Mouse (Mus musculus) neural tube, embryonic 13.5 days (tissue): ENCODE results near the gene Adgrg6. TPM values are rescaled to one million over a fixed set of nuclear protein-coding genes. Genes with fewer than 3 reads are reported as not detected.

Source experiments
- ATAC-seq: fragments of 200-750 bp; cut with Nextera tagmentation; 2 replicates; pipeline ENCODE4 v1.8.0; 2017; ENCODE audit warnings: low read depth, mild to moderate bottlenecking, moderate TSS enrichment, moderate library complexity
- H3K27ac ChIP-seq: fragments of 300-500 bp; sonication (generic); replicated peaks from 2 replicates; pipeline ENCODE4 v1.5.1; 2015; ENCODE audit warnings: moderate library complexity, mild to moderate bottlenecking, inconsistent platforms
- H3K27me3 ChIP-seq: fragments of 300-500 bp; sonication (generic); 2 replicates; pipeline ENCODE4 v1.6.1; 2015; ENCODE audit warnings: mild to moderate bottlenecking, inconsistent platforms
- H3K36me3 ChIP-seq: fragments of 300-500 bp; sonication (generic); 2 replicates; pipeline ENCODE4 v1.6.1; 2015; ENCODE audit warnings: mild to moderate bottlenecking, inconsistent platforms
- H3K4me1 ChIP-seq: fragments of 300-500 bp; sonication (generic); replicated peaks from 2 replicates; pipeline ENCODE4 v1.6.1; 2015; ENCODE audit warnings: inconsistent platforms
- H3K4me2 ChIP-seq: fragments of 300-500 bp; sonication (generic); 2 replicates; pipeline ENCODE4 v1.6.1; 2015; ENCODE audit warnings: inconsistent platforms, mild to moderate bottlenecking, moderate library complexity
- H3K4me3 ChIP-seq: fragments of 300-500 bp; sonication (generic); 2 replicates; pipeline ENCODE4 v1.5.1; 2015; ENCODE audit warnings: mild to moderate bottlenecking, inconsistent platforms
- H3K9ac ChIP-seq: fragments of 300-500 bp; sonication (generic); 2 replicates; pipeline ENCODE4 v1.6.1; 2015; ENCODE audit warnings: moderate library complexity, mild to moderate bottlenecking, inconsistent platforms
- H3K9me3 ChIP-seq: fragments of 300-500 bp; sonication (generic); 2 replicates; pipeline ENCODE4 v1.6.1; 2016; ENCODE audit warnings: inconsistent platforms
- WGBS: fragments of 180-500 bp; shearing (Covaris S2); methylation state at CpG from one replicate; pipeline ENCODE4 v1.1.7; 2015; 5-methylcytosine and 5-hydroxymethylcytosine counted together
- polyA plus RNA-seq: library from polyadenylated mRNA; unstranded; fragments of >200 nt; fragmentation: Nextera tagmentation; extraction: Ambion mirVana; gene quantifications from 2 replicates; pipeline ENCODE4 v1.2.1, GENCODE M21; 2015

The Adgrg6 gene
- polyA plus RNA-seq, 1 experiment from 2014 or later, result 5.6 TPM

GRCm38 (mm10) chr10:14454481-14454880 is 91.0 kb downstream of the Adgrg6 start:
- no peak for ATAC-seq
- WGBS, result 48% methylated on average over 4 of the region's 4 CpGs
- no peaks in the 10 kb centered on the region for H3K4me1 ChIP-seq
- H3K27ac ChIP-seq, result no peak overlapping the region
- no peaks in the 10 kb centered on the region for H3K9me3 ChIP-seq
- H3K4me2 ChIP-seq, result no peak overlapping the region
- no peaks in the 10 kb centered on the region for H3K27me3 ChIP-seq
- H3K4me3 ChIP-seq, result no peak overlapping the region
- H3K9ac ChIP-seq, result no peak overlapping the region
- no peaks in the 10 kb centered on the region for H3K36me3 ChIP-seq

DNA sequence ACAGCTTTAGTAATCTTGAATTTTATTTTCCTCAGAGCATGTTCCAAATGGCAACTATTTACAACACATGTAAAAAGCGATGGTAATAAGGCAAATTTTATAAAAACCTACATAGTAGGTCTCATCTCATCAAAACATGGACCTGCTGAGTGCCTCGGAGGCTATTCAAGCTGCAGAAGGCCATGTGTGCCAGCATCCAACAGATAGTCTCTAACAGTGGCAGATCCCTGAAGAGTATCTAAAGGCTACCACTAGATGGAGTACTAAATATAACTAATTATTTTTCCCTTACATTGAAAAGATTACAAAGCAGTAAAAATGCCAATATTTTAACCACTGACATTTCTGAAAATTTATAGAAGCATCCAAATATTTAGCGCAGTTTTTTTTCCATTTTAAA is 93.6 kb downstream of the Adgrg6 start:
- H3K4me3 ChIP-seq, result no peak overlapping the region
- WGBS, result 33% methylated on average over 3 of the region's 3 CpGs
- no peak; the same call in 1 of the 2 replicates for ATAC-seq
- H3K27ac ChIP-seq, result no peak overlapping the region
- H3K36me3 ChIP-seq, result no peaks in the 10 kb centered on the region
- no peak overlapping the region for H3K4me2 ChIP-seq
- no peaks in the 10 kb centered on the region for H3K9me3 ChIP-seq
- H3K27me3 ChIP-seq, result no peaks in the 10 kb centered on the region
- H3K9ac ChIP-seq, result no peak overlapping the region
- H3K4me1 ChIP-seq, result no peaks in the 10 kb centered on the region

- no peak for ATAC-seq
- WGBS, result 75% methylated on average over 7 of the region's 7 CpGs
Observed at GRCm38 (mm10) chr10:14450073-14450472, 95.4 kb downstream of the Adgrg6 start.

GRCm38 (mm10) chr10:14445590-14446291 is 99.7 kb downstream of the Adgrg6 start:
- Histone ChIP-seq H3K36me3 (no peaks in the 10 kb centered on the region), H3K4me1 (no peaks in the 10 kb centered on the region), H3K27ac (no peak overlapping the region), H3K27me3 (no peaks in the 10 kb centered on the region), H3K4me3 (no peak overlapping the region), H3K4me2 (no peak overlapping the region), H3K9me3 (no peaks in the 10 kb centered on the region), H3K9ac (no peak overlapping the region)
- no peak for ATAC-seq
- 90% methylated on average over 12 of the region's 12 CpGs for WGBS

More at GRCm38 (mm10) chr10:14450073-14450472, 95.4 kb downstream of the Adgrg6 start:
- Histone ChIP-seq H3K9ac (no peak overlapping the region), H3K9me3 (no peaks in the 10 kb centered on the region), H3K36me3 (no peaks in the 10 kb centered on the region), H3K27me3 (no peaks in the 10 kb centered on the region), H3K4me1 (no peaks in the 10 kb centered on the region), H3K4me3 (no peak overlapping the region), H3K27ac (no peak overlapping the region), H3K4me2 (no peak overlapping the region)

DNA sequence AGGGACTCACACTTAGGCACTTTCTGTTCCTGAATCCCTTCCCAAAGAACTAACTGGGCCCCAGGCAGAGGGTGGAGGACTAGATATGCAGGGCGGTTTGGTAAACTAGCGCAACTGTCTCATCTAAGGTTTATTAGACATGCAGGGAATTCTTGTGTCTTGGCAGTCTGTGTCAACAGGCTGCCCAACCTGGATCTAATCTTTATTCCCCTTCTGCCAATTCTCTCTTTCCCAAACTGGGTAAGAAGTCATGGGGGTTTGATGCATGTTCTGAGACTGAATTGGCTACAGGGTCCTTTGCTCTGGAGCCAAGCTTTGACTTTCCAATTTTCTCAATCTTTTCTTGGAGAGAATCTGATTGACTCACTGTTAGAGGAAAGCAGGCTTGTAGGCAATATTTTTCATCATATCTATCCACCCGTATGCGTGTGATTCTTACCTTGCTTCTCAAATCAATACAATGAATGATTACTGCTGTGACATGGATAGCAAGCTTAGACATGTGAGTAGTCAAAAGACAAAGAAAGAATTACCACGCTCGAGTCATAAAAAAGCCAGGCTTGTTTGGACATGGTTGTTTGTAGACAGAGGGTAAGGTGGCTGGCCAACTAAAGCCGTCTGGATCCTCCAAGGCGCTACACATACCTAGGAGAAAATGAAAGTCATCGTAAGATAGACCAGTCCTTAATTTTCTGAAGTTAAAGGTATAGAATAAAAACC is 104.4 kb downstream of the Adgrg6 start:
- H3K4me3 ChIP-seq, result no peak overlapping the region
- no peaks in the 10 kb centered on the region for H3K27me3 ChIP-seq
- no peaks in the 10 kb centered on the region for H3K36me3 ChIP-seq
- H3K27ac ChIP-seq, result no peak overlapping the region
- H3K4me2 ChIP-seq, result no peak overlapping the region
- no peak overlapping the region for H3K9ac ChIP-seq
- no peak for ATAC-seq
- 86% methylated on average over 9 of the region's 9 CpGs for WGBS
- H3K4me1 ChIP-seq, result no peaks in the 10 kb centered on the region
- H3K9me3 ChIP-seq, result no peaks in the 10 kb centered on the region

DNA sequence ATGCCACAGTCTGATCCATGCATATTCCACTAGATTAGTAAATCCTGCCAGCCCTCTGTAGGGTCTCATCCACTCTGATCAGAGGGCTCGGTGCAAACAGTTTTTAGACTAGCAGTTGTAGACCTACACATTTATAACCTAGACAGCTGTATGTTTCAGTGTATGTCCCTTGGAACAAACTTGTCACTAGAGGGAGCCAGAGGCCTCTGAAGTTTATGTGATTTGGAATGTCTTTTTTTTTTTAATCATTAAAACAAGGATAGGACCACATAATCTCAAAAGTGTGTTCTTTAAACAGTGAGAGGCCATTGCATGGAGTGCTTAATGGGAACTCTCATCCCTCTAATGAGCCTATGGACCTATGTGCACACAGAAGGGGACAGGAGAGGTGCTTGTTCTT is 141.4 kb downstream of the Adgrg6 start:
- H3K27ac ChIP-seq, result no peak overlapping the region
- no peak overlapping the region for H3K9ac ChIP-seq
- H3K27me3 ChIP-seq, result no peaks in the 10 kb centered on the region
- no peak overlapping the region for H3K4me3 ChIP-seq
- peaks cover 8% of the 10 kb centered on the region for H3K36me3 ChIP-seq
- no peak for ATAC-seq
- peaks cover 18% of the 10 kb centered on the region for H3K9me3 ChIP-seq
- 74% methylated on average over 1 of the region's 1 CpGs for WGBS
- H3K4me2 ChIP-seq, result no peak overlapping the region
- no peaks in the 10 kb centered on the region for H3K4me1 ChIP-seq

- Histone ChIP-seq H3K4me3 (no peak overlapping the region), H3K4me1 (no peaks in the 10 kb centered on the region), H3K9me3 (peaks cover 3% of the 10 kb centered on the region), H3K36me3 (peaks cover 3% of the 10 kb centered on the region; the same call in 1 of the 2 replicates), H3K4me2 (no peak overlapping the region), H3K27me3 (no peaks in the 10 kb centered on the region), H3K9ac (no peak overlapping the region), H3K27ac (no peak overlapping the region)
- ATAC-seq, result no peak
- WGBS, result 86% methylated on average over 8 of the region's 8 CpGs
Observed at GRCm38 (mm10) chr10:14401744-14402143, 143.7 kb downstream of the Adgrg6 start.

DNA sequence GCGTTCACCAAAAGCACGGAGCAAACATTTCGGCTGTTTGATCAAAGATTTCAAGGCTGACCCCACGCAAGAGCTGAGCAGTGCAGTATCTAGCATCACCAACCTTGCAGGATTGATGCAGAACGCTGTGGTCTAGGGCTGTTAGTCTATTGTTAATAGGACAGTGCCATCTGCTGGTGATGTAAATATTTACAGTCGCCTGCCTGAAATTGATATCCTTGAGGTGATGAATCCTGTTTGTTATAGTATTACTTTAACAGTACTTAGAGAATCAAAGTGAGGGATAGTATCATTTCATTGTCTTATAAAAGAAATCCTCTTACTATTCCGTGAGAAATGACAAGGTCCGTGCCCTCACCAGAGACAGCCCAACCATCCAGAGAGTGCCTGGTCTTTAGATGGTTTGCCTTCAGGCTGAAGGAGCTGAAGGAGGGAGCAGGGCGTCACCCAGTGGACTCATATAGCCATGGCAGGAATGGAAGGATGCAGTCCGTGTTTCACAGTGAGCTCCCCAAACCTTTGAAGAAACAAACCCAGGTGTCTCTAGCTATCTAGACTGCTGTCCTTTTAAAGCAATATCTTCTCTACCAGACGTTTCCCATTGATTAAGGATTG is 154.3 kb downstream of the Adgrg6 start:
- no peaks in the 10 kb centered on the region for H3K9me3 ChIP-seq
- no peak overlapping the region for H3K4me3 ChIP-seq
- H3K9ac ChIP-seq, result no peak overlapping the region
- no peak overlapping the region for H3K27ac ChIP-seq
- no peak overlapping the region for H3K4me2 ChIP-seq
- WGBS, result 15% methylated on average over 11 of the region's 11 CpGs
- ATAC-seq, result peak; percentile 98
- H3K4me1 ChIP-seq, result no peaks in the 10 kb centered on the region
- H3K27me3 ChIP-seq, result no peaks in the 10 kb centered on the region
- H3K36me3 ChIP-seq, result no peaks in the 10 kb centered on the region

- H3K4me2 ChIP-seq, result no peak overlapping the region
- no peaks in the 10 kb centered on the region for H3K36me3 ChIP-seq
- 87% methylated on average over 5 of the region's 5 CpGs for WGBS
- ATAC-seq, result no peak
- H3K9me3 ChIP-seq, result no peaks in the 10 kb centered on the region
- no peak overlapping the region for H3K27ac ChIP-seq
- no peaks in the 10 kb centered on the region for H3K4me1 ChIP-seq
- H3K27me3 ChIP-seq, result no peaks in the 10 kb centered on the region
- no peak overlapping the region for H3K4me3 ChIP-seq
- H3K9ac ChIP-seq, result no peak overlapping the region
Observed at GRCm38 (mm10) chr10:14385574-14385973, 159.9 kb downstream of the Adgrg6 start.

GRCm38 (mm10) chr10:14365065-14365589 is 180.3 kb downstream of the Adgrg6 start:
- Histone ChIP-seq H3K4me2 (no peak overlapping the region), H3K27ac (no peak overlapping the region), H3K9ac (no peak overlapping the region), H3K4me1 (no peaks in the 10 kb centered on the region), H3K27me3 (no peaks in the 10 kb centered on the region), H3K9me3 (no peaks in the 10 kb centered on the region), H3K36me3 (no peaks in the 10 kb centered on the region), H3K4me3 (no peak overlapping the region)
- no peak for ATAC-seq
- 88% methylated on average over 1 of the region's 1 CpGs for WGBS

GRCm38 (mm10) chr10:14363226-14363625 is 182.2 kb downstream of the Adgrg6 start:
- Histone ChIP-seq H3K9ac (no peak overlapping the region), H3K9me3 (no peaks in the 10 kb centered on the region), H3K4me2 (no peak overlapping the region), H3K36me3 (no peaks in the 10 kb centered on the region), H3K4me3 (no peak overlapping the region), H3K4me1 (no peaks in the 10 kb centered on the region), H3K27ac (no peak overlapping the region), H3K27me3 (no peaks in the 10 kb centered on the region)
- 95% methylated on average over 2 of the region's 2 CpGs for WGBS
- ATAC-seq, result no peak

DNA sequence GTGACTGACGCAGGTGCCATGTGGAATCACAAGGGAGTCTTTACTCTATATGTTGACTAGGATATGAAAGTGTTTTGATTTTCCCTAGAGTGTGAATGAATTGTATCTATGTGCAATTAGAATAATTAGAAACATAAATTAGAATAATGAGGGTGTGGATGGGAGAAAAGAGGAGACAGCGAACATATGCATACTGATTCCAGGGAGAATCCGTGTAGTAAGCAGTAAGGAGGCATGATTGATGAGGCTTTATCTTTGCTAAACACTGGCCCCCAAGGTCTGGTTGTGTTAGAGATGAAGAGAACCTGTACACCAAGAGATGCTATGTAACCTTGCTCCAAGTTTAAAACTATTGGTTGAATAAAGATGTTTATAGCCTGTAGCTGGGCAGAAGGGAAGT is 187.2 kb downstream of the Adgrg6 start:
- Histone ChIP-seq H3K27me3 (no peaks in the 10 kb centered on the region), H3K27ac (no peak overlapping the region), H3K9me3 (no peaks in the 10 kb centered on the region), H3K4me1 (no peaks in the 10 kb centered on the region), H3K4me3 (no peak overlapping the region), H3K9ac (no peak overlapping the region), H3K36me3 (no peaks in the 10 kb centered on the region), H3K4me2 (no peak overlapping the region)
- 38% methylated on average over 3 of the region's 3 CpGs for WGBS
- peak; percentile 72 for ATAC-seq
